Mouse (Mus musculus) right cerebral cortex, adult 2 months (tissue): ENCODE measurements at regions not wholly inside any gene's neighbourhood (a gene's known extent, or its start where the extent isn't known, plus 50 kb on each side); places are given as distances from the start of the nearest gene placed in this dataset.
A peak's percentile ranks its signal among the peaks of the same experiment; 100 is the strongest.

Experiments used
- DNase-seq, 2 experiments: peaks; one replicate each; pipeline ENCODE4 v3.0.0; 2021 to 2022; ENCODE audit warnings: low spot score in 2 of 2

GRCm38 (mm10) chr15:6025543-6025942 lies 274.0 kb upstream of the Dab2 start:
- DNase-seq: no peak

- DNase-seq: no peak
Observed at GRCm38 (mm10) chr15:6029214-6029613, 270.4 kb upstream of the Dab2 start.

- DNase-seq: no peak
Observed at GRCm38 (mm10) chr15:6030396-6030795, 269.2 kb upstream of the Dab2 start.

GRCm38 (mm10) chr15:6034156-6034555 lies 265.4 kb upstream of the Dab2 start:
- DNase-seq: no peak

- no peak for DNase-seq
Observed at GRCm38 (mm10) chr15:6044511-6045256, 254.9 kb upstream of the Dab2 start.

- no peak for DNase-seq
Observed at GRCm38 (mm10) chr15:6055703-6056102, 243.9 kb upstream of the Dab2 start.

GRCm38 (mm10) chr15:6056887-6057626 lies 242.5 kb upstream of the Dab2 start:
- no peak for DNase-seq

GRCm38 (mm10) chr15:6059361-6059760 lies 240.2 kb upstream of the Dab2 start:
- no peak for DNase-seq

- DNase-seq: no peak
Observed at GRCm38 (mm10) chr15:6059790-6060189, 239.8 kb upstream of the Dab2 start.

- no peak for DNase-seq
Observed at GRCm38 (mm10) chr15:6060649-6061048, 238.9 kb upstream of the Dab2 start.

- DNase-seq: no peak
Observed at GRCm38 (mm10) chr15:6065100-6065499, 234.5 kb upstream of the Dab2 start.

- DNase-seq: no peak
Observed at GRCm38 (mm10) chr15:6067380-6067779, 232.2 kb upstream of the Dab2 start.

- no peak for DNase-seq
Observed at GRCm38 (mm10) chr15:6068371-6068770, 231.2 kb upstream of the Dab2 start.

GRCm38 (mm10) chr15:6071873-6072272 lies 227.7 kb upstream of the Dab2 start:
- no peak for DNase-seq

- DNase-seq: no peak
Observed at GRCm38 (mm10) chr15:6072920-6073319, 226.7 kb upstream of the Dab2 start.

- peak; percentile 58 to 70 for DNase-seq
Observed at GRCm38 (mm10) chr15:6080714-6081635, 218.6 kb upstream of the Dab2 start.

- no peak for DNase-seq
Observed at GRCm38 (mm10) chr15:6087208-6087607, 212.4 kb upstream of the Dab2 start.

- no peak for DNase-seq
Observed at GRCm38 (mm10) chr15:6088498-6088897, 211.1 kb upstream of the Dab2 start.

- no peak for DNase-seq
Observed at GRCm38 (mm10) chr15:6129697-6130096, 169.9 kb upstream of the Dab2 start.

- DNase-seq: no peak
Observed at GRCm38 (mm10) chr15:6132216-6132615, 167.4 kb upstream of the Dab2 start.

GRCm38 (mm10) chr15:6145071-6145470 lies 154.5 kb upstream of the Dab2 start:
- DNase-seq: no peak

GRCm38 (mm10) chr15:6154706-6155105 lies 144.9 kb upstream of the Dab2 start:
- no peak for DNase-seq
